Mouse (Mus musculus): ENCODE measurements at regions not wholly inside any gene's neighbourhood (a gene's known extent, or its start where the extent isn't known, plus 50 kb on each side); places are given as distances from the start of the nearest gene placed in this dataset.

DNA sequence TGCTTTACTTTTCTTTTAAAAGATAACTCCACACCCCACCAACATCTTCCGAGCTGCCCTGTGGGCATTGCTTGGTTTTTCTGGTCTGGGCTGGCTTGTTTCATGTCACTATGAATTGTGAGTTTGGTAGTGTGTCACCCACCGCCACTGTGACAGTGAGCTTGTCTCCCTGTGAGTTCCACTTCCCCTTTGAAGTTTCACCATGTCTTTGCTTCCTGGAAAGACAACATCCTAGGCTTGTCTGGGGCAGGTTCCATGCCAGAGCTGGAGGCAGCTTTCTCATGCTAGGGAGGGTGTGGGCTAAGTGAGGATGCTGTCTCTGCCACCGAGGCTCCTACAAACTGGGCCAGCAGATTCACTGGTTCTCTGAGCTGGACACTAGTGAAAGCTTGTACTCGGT is 188.6 kb upstream of the Mvb12b start:
- no peak overlapping the region for H3K4me3 ChIP-seq (ENCODE audit: insufficient read depth, poor library complexity, severe bottlenecking)
- no peaks in the 10 kb centered on the region for H3K79me2 ChIP-seq (ENCODE audit: control insufficient read depth, insufficient read depth)
- H3ac ChIP-seq (ENCODE audit: control insufficient read depth, insufficient read length, low read depth): no peak overlapping the region
- H3K36me3 ChIP-seq (ENCODE audit: control insufficient read depth, insufficient read depth): no peaks in the 10 kb centered on the region
- no peaks in the 10 kb centered on the region for H3K79me3 ChIP-seq (ENCODE audit: low read depth)
- peaks cover 27% of the 10 kb centered on the region for H3K27me3 ChIP-seq (ENCODE audit: control insufficient read depth, insufficient read depth, insufficient read length)
- TF ChIP-seq CEBPB (IDR thresholded peaks at IDR 0.05; ENCODE audit: low read depth) (no peak), USF1 (IDR thresholded peaks at IDR 0.05; ENCODE audit: low read depth) (no peak)

GRCm38 (mm10) chr2:34074066-34074465 is 186.3 kb upstream of the Mvb12b start:
- no peak for TF ChIP-seq CEBPB (IDR thresholded peaks at IDR 0.05; ENCODE audit: low read depth)
- TF ChIP-seq USF1 (IDR thresholded peaks at IDR 0.05; ENCODE audit: low read depth): no peak
- no peak for TF ChIP-seq MAX (IDR thresholded peaks at IDR 0.05)
- TF ChIP-seq MYOD1 (IDR thresholded peaks at IDR 0.05; ENCODE audit: control insufficient read depth, insufficient read length, low read depth): no peak
- TF ChIP-seq FOSL1 (IDR thresholded peaks at IDR 0.05; ENCODE audit: insufficient read depth, low read length, poor library complexity, severe bottlenecking): no peak
- H3K79me3 ChIP-seq (ENCODE audit: low read depth): no peaks in the 10 kb centered on the region
- H3K79me2 ChIP-seq (ENCODE audit: control insufficient read depth, insufficient read depth): no peaks in the 10 kb centered on the region
- peaks cover 17% of the 10 kb centered on the region for H3K27me3 ChIP-seq (ENCODE audit: control insufficient read depth, insufficient read depth, insufficient read length)
- H3K36me3 ChIP-seq (ENCODE audit: control insufficient read depth, insufficient read depth): no peaks in the 10 kb centered on the region
- H3K4me3 ChIP-seq (ENCODE audit: insufficient read depth, poor library complexity, severe bottlenecking): no peak overlapping the region
- no peak overlapping the region for H3ac ChIP-seq (ENCODE audit: control insufficient read depth, insufficient read length, low read depth)

GRCm38 (mm10) chr2:34065592-34065991 is 177.8 kb upstream of the Mvb12b start:
- TF ChIP-seq CEBPB (IDR thresholded peaks at IDR 0.05; ENCODE audit: low read depth): no peak
- TF ChIP-seq MAX (IDR thresholded peaks at IDR 0.05): no peak
- TF ChIP-seq MYOG (IDR thresholded peaks at IDR 0.05; ENCODE audit: control insufficient read depth, extremely low read depth, insufficient read length): no peak
- no peak for TF ChIP-seq MYOD1 (IDR thresholded peaks at IDR 0.05; ENCODE audit: control insufficient read depth, insufficient read length, low read depth)
- TF ChIP-seq CTCF (IDR thresholded peaks at IDR 0.05; ENCODE audit: control insufficient read depth, insufficient read depth, insufficient read length): no peak
- no peak for TF ChIP-seq USF1 (IDR thresholded peaks at IDR 0.05; ENCODE audit: low read depth)
- TF ChIP-seq FOSL1 (IDR thresholded peaks at IDR 0.05; ENCODE audit: insufficient read depth, low read length, poor library complexity, severe bottlenecking): no peak
- no peaks in the 10 kb centered on the region for H3K79me3 ChIP-seq (ENCODE audit: low read depth)

GRCm38 (mm10) chr2:34065090-34065489 is 177.3 kb upstream of the Mvb12b start:
- no peaks in the 10 kb centered on the region for H3K36me3 ChIP-seq (ENCODE audit: control insufficient read depth, insufficient read depth)
- no peak for TF ChIP-seq CEBPB (IDR thresholded peaks at IDR 0.05; ENCODE audit: low read depth)
- no peak for TF ChIP-seq USF1 (IDR thresholded peaks at IDR 0.05; ENCODE audit: low read depth)
- no peak for TF ChIP-seq FOSL1 (IDR thresholded peaks at IDR 0.05; ENCODE audit: insufficient read depth, low read length, poor library complexity, severe bottlenecking)
- TF ChIP-seq CTCF (IDR thresholded peaks at IDR 0.05; ENCODE audit: control insufficient read depth, insufficient read depth, insufficient read length): no peak
- no peak for TF ChIP-seq MAX (IDR thresholded peaks at IDR 0.05)
- no peak for TF ChIP-seq MYOD1 (IDR thresholded peaks at IDR 0.05; ENCODE audit: control insufficient read depth, insufficient read length, low read depth)
- no peak for TF ChIP-seq MYOG (IDR thresholded peaks at IDR 0.05; ENCODE audit: control insufficient read depth, extremely low read depth, insufficient read length)
- H3K4me3 ChIP-seq (ENCODE audit: insufficient read depth, poor library complexity, severe bottlenecking): no peak overlapping the region
- no peaks in the 10 kb centered on the region for H3K79me2 ChIP-seq (ENCODE audit: control insufficient read depth, insufficient read depth)
- H3K27me3 ChIP-seq (ENCODE audit: control insufficient read depth, insufficient read depth, insufficient read length): no peaks in the 10 kb centered on the region
- H3K79me3 ChIP-seq (ENCODE audit: low read depth): no peaks in the 10 kb centered on the region
- no peak overlapping the region for H3ac ChIP-seq (ENCODE audit: control insufficient read depth, insufficient read length, low read depth)

More at GRCm38 (mm10) chr2:34065592-34065991, 177.8 kb upstream of the Mvb12b start:
- Histone ChIP-seq H3K36me3 (ENCODE audit: control insufficient read depth, insufficient read depth) (no peaks in the 10 kb centered on the region), H3K79me2 (ENCODE audit: control insufficient read depth, insufficient read depth) (no peaks in the 10 kb centered on the region), H3ac (ENCODE audit: control insufficient read depth, insufficient read length, low read depth) (no peak overlapping the region), H3K27me3 (ENCODE audit: control insufficient read depth, insufficient read depth, insufficient read length) (no peaks in the 10 kb centered on the region), H3K4me3 (ENCODE audit: insufficient read depth, poor library complexity, severe bottlenecking) (no peak overlapping the region)

- H3K27me3 ChIP-seq (ENCODE audit: control insufficient read depth, insufficient read depth, insufficient read length): peaks cover 9% of the 10 kb centered on the region
- no peaks in the 10 kb centered on the region for H3K36me3 ChIP-seq (ENCODE audit: control insufficient read depth, insufficient read depth)
- H3K79me2 ChIP-seq (ENCODE audit: control insufficient read depth, insufficient read depth): no peaks in the 10 kb centered on the region
- no peaks in the 10 kb centered on the region for H3K79me3 ChIP-seq (ENCODE audit: low read depth)
- no peak overlapping the region for H3K4me3 ChIP-seq (ENCODE audit: insufficient read depth, poor library complexity, severe bottlenecking)
- H3ac ChIP-seq (ENCODE audit: control insufficient read depth, insufficient read length, low read depth): no peak overlapping the region
- TF ChIP-seq FOSL1 (IDR thresholded peaks at IDR 0.05; ENCODE audit: insufficient read depth, low read length, poor library complexity, severe bottlenecking) (no peak), CEBPB (IDR thresholded peaks at IDR 0.05; ENCODE audit: low read depth) (no peak), MYOD1 (IDR thresholded peaks at IDR 0.05; ENCODE audit: control insufficient read depth, insufficient read length, low read depth) (no peak), MAX (IDR thresholded peaks at IDR 0.05) (no peak), CTCF (IDR thresholded peaks at IDR 0.05; ENCODE audit: control insufficient read depth, insufficient read depth, insufficient read length) (no peak), MYOG (IDR thresholded peaks at IDR 0.05; ENCODE audit: control insufficient read depth, extremely low read depth, insufficient read length) (no peak), USF1 (IDR thresholded peaks at IDR 0.05; ENCODE audit: low read depth) (no peak)
Observed at GRCm38 (mm10) chr2:34056552-34056951, 168.8 kb upstream of the Mvb12b start.

DNA sequence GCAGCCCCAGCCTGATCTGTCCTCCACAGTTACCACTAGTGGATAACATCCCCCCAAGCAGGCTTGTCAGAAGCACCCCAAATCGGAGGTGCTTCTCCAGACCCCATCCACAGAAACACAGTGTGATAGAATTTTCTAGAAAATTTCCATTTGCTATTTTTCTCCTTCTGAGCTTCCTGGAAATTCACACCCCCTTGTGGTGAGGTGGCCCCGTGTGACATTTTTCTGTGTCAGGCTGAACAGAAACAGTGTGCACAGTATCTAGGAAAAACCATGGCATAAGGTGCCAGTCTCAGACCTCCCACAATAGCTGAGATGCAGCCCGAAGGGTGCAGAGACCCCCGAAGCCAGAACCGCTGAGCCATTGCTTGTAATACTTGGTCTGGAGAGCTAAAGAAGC is 155.3 kb upstream of the Mvb12b start:
- Histone ChIP-seq H3ac (ENCODE audit: control insufficient read depth, insufficient read length, low read depth) (no peak overlapping the region), H3K27me3 (ENCODE audit: control insufficient read depth, insufficient read depth, insufficient read length) (peaks cover 6% of the 10 kb centered on the region), H3K4me3 (ENCODE audit: insufficient read depth, poor library complexity, severe bottlenecking) (no peak overlapping the region), H3K79me2 (ENCODE audit: control insufficient read depth, insufficient read depth) (no peaks in the 10 kb centered on the region), H3K36me3 (ENCODE audit: control insufficient read depth, insufficient read depth) (no peaks in the 10 kb centered on the region), H3K79me3 (ENCODE audit: low read depth) (no peaks in the 10 kb centered on the region)
- TF ChIP-seq MYOD1 (IDR thresholded peaks at IDR 0.05; ENCODE audit: control insufficient read depth, insufficient read length, low read depth) (no peak), CTCF (IDR thresholded peaks at IDR 0.05; ENCODE audit: control insufficient read depth, insufficient read depth, insufficient read length) (no peak), MYOG (IDR thresholded peaks at IDR 0.05; ENCODE audit: control insufficient read depth, extremely low read depth, insufficient read length) (no peak), FOSL1 (IDR thresholded peaks at IDR 0.05; ENCODE audit: insufficient read depth, low read length, poor library complexity, severe bottlenecking) (no peak), USF1 (IDR thresholded peaks at IDR 0.05; ENCODE audit: low read depth) (no peak), CEBPB (IDR thresholded peaks at IDR 0.05; ENCODE audit: low read depth) (no peak), MAX (IDR thresholded peaks at IDR 0.05) (no peak)

Measured in C2C12 (cell line).